Mouse (Mus musculus) small intestine, adult 2 months (tissue): ENCODE results near the gene 1700029J07Rik. TPM values are rescaled to one million over a fixed set of nuclear protein-coding genes. Genes with fewer than 3 reads are reported as not detected.

Experiments used
- H3K27ac ChIP-seq: fragments of 200-500 bp; 2 replicates; pipeline ENCODE4 v1.5.1; 2012; ENCODE audit warnings: low read depth, low read length, control low read depth, inconsistent platforms; ENCODE audit not compliant: insufficient read depth
- H3K27me3 ChIP-seq: fragments of 200-500 bp; 2 replicates; pipeline ENCODE4 v1.6.1; 2012; ENCODE audit warnings: mild to moderate bottlenecking, moderate library complexity, low read length, inconsistent platforms; ENCODE audit not compliant: control insufficient read depth, insufficient read depth
- H3K36me3 ChIP-seq: fragments of 200-500 bp; 2 replicates; pipeline ENCODE4 v1.6.1; 2012; ENCODE audit warnings: mild to moderate bottlenecking, low read length, control low read depth, inconsistent platforms; ENCODE audit not compliant: control insufficient read depth, insufficient read depth
- H3K4me1 ChIP-seq: fragments of 200-500 bp; 2 replicates; pipeline ENCODE4 v1.6.1; 2012; ENCODE audit warnings: low read length, inconsistent platforms, mixed read lengths; ENCODE audit not compliant: control insufficient read depth, insufficient read depth, insufficient read length
- H3K4me3 ChIP-seq: fragments of 200-500 bp; 2 replicates; pipeline ENCODE4 v1.5.1; 2012; ENCODE audit warnings: low read depth, mild to moderate bottlenecking, control low read depth, inconsistent platforms, low read length, moderate library complexity
- CTCF ChIP-seq: fragments of 200-500 bp; IDR thresholded peaks from 2 replicates; pipeline ENCODE4 v1.5.1; 2012; ENCODE audit warnings: low read depth, mild to moderate bottlenecking, control low read depth, inconsistent platforms, low read length, moderate library complexity, mixed read lengths; ENCODE audit not compliant: insufficient replicate concordance, insufficient read length; ENCODE audit errors: extremely low read depth
- POLR2A ChIP-seq: fragments of 200-500 bp; IDR thresholded peaks from 2 replicates; pipeline ENCODE4 v1.6.1; 2012; ENCODE audit warnings: low read depth, mild to moderate bottlenecking, control low read depth, inconsistent platforms, low read length, moderate library complexity
- WGBS: fragments of 180-500 bp; shearing (Covaris S2); methylation state at CpG from one replicate; pipeline ENCODE4 v1.1.7; 2018; 5-methylcytosine and 5-hydroxymethylcytosine counted together
- polyA plus RNA-seq: library from polyadenylated mRNA; depleted of rRNA; stranded (reverse); fragments of >200 nt; gene quantifications from 2 replicates; pipeline ENCODE4 v1.2.3, GENCODE M21; 2012; rRNA removed

The 1700029J07Rik gene
- polyA plus RNA-seq, 1 experiment = 0.08 TPM

- H3K27me3 ChIP-seq = no peaks in the 10 kb centered on the region
- no peaks in the 10 kb centered on the region for H3K4me1 ChIP-seq
- H3K4me3 ChIP-seq = no peak overlapping the region
- WGBS = 83% methylated on average over 20 of the region's 20 CpGs
- H3K27ac ChIP-seq = no peak overlapping the region
- TF ChIP-seq POLR2A = no peak
- no peak for TF ChIP-seq CTCF
- H3K36me3 ChIP-seq = no peaks in the 10 kb centered on the region; the same call in 1 of the 2 replicates
Measured at GRCm38 (mm10) chr8:45917040-45917679, 57.9 kb downstream of the 1700029J07Rik start.

GRCm38 (mm10) chr8:45916496-45916895 lies 58.6 kb downstream of the 1700029J07Rik start:
- Histone ChIP-seq H3K4me1 (no peaks in the 10 kb centered on the region), H3K27ac (no peak overlapping the region), H3K27me3 (no peaks in the 10 kb centered on the region), H3K4me3 (no peak overlapping the region), H3K36me3 (no peaks in the 10 kb centered on the region; the same call in 1 of the 2 replicates)
- no peak for TF ChIP-seq POLR2A
- no peak for TF ChIP-seq CTCF
- 69% methylated on average over 3 of the region's 3 CpGs for WGBS

GRCm38 (mm10) chr8:45913707-45914106 lies 61.3 kb downstream of the 1700029J07Rik start:
- 85% methylated on average over 11 of the region's 11 CpGs for WGBS
- no peak overlapping the region for H3K27ac ChIP-seq
- no peaks in the 10 kb centered on the region for H3K4me1 ChIP-seq
- H3K27me3 ChIP-seq = no peaks in the 10 kb centered on the region
- H3K4me3 ChIP-seq = no peak overlapping the region
- H3K36me3 ChIP-seq = peaks cover 2% of the 10 kb centered on the region; the same call in 1 of the 2 replicates
- TF ChIP-seq CTCF = no peak
- no peak for TF ChIP-seq POLR2A

GRCm38 (mm10) chr8:45906251-45906619 lies 68.8 kb downstream of the 1700029J07Rik start:
- no peak overlapping the region for H3K27ac ChIP-seq
- H3K4me3 ChIP-seq = no peak overlapping the region
- TF ChIP-seq CTCF = no peak
- no peak for TF ChIP-seq POLR2A
- no peaks in the 10 kb centered on the region for H3K27me3 ChIP-seq
- WGBS = 78% methylated on average over 4 of the region's 4 CpGs
- no peaks in the 10 kb centered on the region for H3K4me1 ChIP-seq
- H3K36me3 ChIP-seq = 0 out of 2 replicates have a peak, but pooled peaks cover 2% of the 10 kb centered on the region

- Histone ChIP-seq H3K27me3 (no peaks in the 10 kb centered on the region), H3K4me1 (no peaks in the 10 kb centered on the region), H3K36me3 (0 out of 2 replicates have a peak, but pooled peaks cover 2% of the 10 kb centered on the region), H3K4me3 (no peak overlapping the region), H3K27ac (no peak overlapping the region)
- WGBS = 71% methylated on average over 7 of the region's 7 CpGs
- no peak for TF ChIP-seq CTCF
- TF ChIP-seq POLR2A = no peak
Measured at GRCm38 (mm10) chr8:45905591-45906250, 69.3 kb downstream of the 1700029J07Rik start.

DNA sequence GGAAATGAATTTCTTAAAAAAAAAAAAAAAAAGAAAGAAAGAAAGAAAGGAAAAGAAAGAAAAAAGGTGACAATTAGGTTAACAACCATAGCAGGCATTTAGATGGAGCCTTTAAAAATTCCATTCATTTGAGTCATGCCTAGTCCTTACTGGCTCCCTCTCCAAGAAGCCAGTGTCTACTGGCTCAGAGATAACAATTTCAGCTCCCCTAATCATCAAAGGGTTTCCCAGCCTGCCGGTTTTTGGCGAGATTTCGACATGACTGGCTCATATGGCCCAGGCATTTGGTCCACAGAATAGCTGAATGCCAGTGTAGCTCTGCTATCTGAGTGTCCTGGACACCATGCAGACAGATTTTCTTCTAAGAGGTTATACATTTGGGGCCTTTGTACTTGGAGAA lies 71.4 kb downstream of the 1700029J07Rik start:
- Histone ChIP-seq H3K4me3 (no peak overlapping the region), H3K27me3 (no peaks in the 10 kb centered on the region), H3K4me1 (no peaks in the 10 kb centered on the region), H3K27ac (no peak overlapping the region), H3K36me3 (no peaks in the 10 kb centered on the region)
- 20% methylated on average over 3 of the region's 3 CpGs for WGBS
- TF ChIP-seq CTCF = no peak
- TF ChIP-seq POLR2A = no peak

Other genes with a start within 250 kb of the 1700029J07Rik start
- gene Pdlim3, start 89.8 kb downstream of the 1700029J07Rik start, polyA plus RNA-seq = 52.8 and 59.5 TPM in 2 replicates
- 0.04 TPM in 1 of 2 replicates, not detected in the other for gene Ccdc110, start 40.6 kb downstream of the 1700029J07Rik start, polyA plus RNA-seq
- 3.7 and 5.8 TPM in 2 replicates for gene Ufsp2, start 276 bp upstream of the 1700029J07Rik start, polyA plus RNA-seq
- gene Lrp2bp, start 24.1 kb upstream of the 1700029J07Rik start, polyA plus RNA-seq = not detected in 2 replicates
- gene Ankrd37, start 30.5 kb upstream of the 1700029J07Rik start, polyA plus RNA-seq = 3.5 and 4.8 TPM in 2 replicates
- 0.71 and 1.7 TPM in 2 replicates for gene Cfap97, start 176.5 kb upstream of the 1700029J07Rik start, polyA plus RNA-seq
- 4.8 and 10.9 TPM in 2 replicates for gene Snx25, start 176.9 kb upstream of the 1700029J07Rik start, polyA plus RNA-seq
- gene Slc25a4, start 236.0 kb upstream of the 1700029J07Rik start, polyA plus RNA-seq = 60.8 and 68.8 TPM in 2 replicates